Mouse (Mus musculus) central nervous system, embryonic 18 days (tissue): Measurements from ENCODE around the gene Nhlh1. TPM values are rescaled to one million over a fixed set of nuclear protein-coding genes. Genes with fewer than 3 reads are reported as not detected.

ENCODE experiments used
- polyA plus RNA-seq: library from polyadenylated mRNA; depleted of rRNA; stranded (reverse); fragments of >200 nt; gene quantifications from 2 replicates; pipeline ENCODE4 v1.2.3, GENCODE M21; 2012; rRNA removed

The Nhlh1 gene
- polyA plus RNA-seq = 1.7 and 3.4 TPM in 2 replicates

DNA sequence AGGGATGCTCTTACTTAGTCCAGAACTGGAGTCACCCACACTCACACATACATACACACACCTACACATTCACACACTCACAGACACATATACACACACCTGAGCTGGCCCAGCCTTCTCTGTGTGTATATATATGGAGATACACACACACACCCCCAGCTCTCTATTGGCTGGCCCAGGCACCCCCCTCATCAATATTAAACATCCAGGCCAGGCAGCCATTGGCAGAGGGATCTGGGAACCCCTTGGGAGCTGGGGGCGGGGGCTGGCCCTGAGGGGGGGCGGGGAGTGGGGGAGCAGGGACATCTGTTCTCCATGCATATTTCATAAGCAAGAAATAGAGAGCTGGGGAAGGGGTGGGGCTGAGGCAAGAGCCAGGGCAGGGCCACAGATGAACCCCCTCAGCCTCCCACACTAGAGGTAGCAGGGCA is at the start of gene Nhlh1:
Gene Nhlh1 (minus strand): TSS at position 83 of the 431 bp plus-strand sequence.

DNA sequence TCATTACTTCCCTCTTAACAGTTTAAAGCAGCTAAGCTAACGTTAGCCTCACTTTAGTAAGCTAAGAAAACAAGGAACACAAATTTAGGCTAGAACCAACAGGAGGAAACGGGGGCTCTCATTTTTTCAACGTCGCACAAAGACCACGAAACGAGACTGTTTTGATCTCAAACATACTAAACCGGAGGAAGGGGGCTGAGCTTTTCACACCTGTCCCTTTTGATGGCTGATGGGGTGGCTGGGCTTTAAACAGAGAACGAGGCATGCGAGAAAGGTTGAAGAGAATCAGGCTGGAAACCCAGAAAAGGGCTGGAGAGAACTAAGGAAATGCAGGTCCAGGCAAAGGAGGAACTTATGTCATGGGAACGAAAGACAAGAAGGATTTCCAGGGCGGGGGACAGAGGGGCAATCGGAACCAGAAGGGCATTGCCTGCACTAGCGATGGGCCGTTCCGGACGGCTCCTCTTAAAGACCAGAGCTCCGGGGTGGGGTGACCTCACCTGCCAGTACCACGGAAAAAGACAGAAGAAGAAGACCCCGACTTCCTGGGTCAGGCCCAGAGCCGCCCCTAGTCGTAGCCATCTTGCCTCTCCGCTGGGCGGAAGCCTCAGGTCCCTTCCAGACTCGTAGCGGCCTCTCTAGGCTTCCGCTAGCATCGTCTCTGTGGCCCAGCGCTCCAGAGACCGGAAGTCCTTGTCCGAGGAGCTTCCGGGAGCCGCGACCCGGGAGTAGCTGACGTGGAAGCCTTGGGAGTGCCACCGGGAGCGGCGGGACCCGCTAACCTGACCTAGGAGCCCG is 24.9 kb upstream of the Nhlh1 start, which contains the start of the genes Copa and Ncstn:
Gene Copa (plus strand): TSS at position 429 of the 798 bp plus-strand sequence.
Gene Ncstn (minus strand): TSS at position 695 of the 798 bp plus-strand sequence.

DNA sequence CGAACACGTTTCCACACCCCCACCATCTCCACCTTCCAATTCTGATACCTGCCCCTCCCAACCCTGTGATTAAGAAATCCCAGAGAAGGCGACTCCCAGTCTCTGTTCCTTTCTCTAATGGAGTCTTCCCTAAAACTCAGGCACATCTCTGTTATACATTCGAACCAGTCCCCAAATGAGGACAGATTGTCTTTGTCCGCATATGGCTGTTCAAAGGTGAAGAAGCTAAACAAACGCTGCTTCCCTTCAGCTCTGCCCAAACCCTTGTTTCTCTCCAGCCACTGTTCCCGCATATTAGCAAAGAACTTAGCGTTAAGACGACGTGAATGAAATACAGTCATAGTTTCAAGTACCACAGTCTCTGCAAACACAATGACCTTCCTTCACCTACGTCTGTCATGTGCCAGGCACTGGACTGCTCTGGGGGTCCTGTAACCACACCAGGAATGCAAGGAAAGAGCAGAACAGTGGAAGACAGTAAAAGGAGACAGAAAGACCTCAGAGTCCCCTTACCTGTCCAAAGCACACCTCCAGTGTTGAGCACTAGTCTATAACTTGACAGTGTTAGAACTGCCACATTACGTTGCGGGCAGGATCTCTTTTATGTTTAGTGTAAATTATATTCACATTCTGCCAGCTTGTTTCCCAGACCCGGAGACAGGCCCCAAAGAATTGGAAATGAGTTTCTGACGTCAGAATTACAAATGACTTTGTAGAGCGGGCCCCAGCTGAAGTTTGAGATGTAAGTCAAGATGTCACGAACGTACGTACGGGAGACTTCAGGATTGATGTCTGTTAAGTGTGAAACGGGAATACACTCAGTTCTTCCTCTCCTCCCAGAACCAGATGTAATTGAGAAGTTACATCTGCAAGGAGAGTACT is 28.7 kb downstream of the Nhlh1 start, which contains the start of gene Vangl2:
Gene Vangl2 (minus strand): TSS at position 51 of the 882 bp plus-strand sequence.

Other genes starting within 250 kb of the Nhlh1 start
- 0.70 and 0.84 TPM in 2 replicates for gene Cd84, start 217.9 kb downstream of the Nhlh1 start, polyA plus RNA-seq
- 0.03 and 0.05 TPM in 2 replicates for gene Gm10521, start 161.9 kb downstream of the Nhlh1 start, polyA plus RNA-seq
- gene Slamf6, start 140.1 kb downstream of the Nhlh1 start, polyA plus RNA-seq = 0.01 TPM in 1 of 2 replicates, not detected in the other
- gene Vangl2, start 29.1 kb downstream of the Nhlh1 start, polyA plus RNA-seq = 38.5 and 45.1 TPM in 2 replicates
- gene Copa, start 25.0 kb upstream of the Nhlh1 start, polyA plus RNA-seq = 96.4 and 100 TPM in 2 replicates
- 100 and 107 TPM in 2 replicates for gene Ncstn, start 25.2 kb upstream of the Nhlh1 start, polyA plus RNA-seq
- 92.1 and 95.3 TPM in 2 replicates for gene Pex19, start 69.2 kb upstream of the Nhlh1 start, polyA plus RNA-seq
- gene Dcaf8, start 90.5 kb upstream of the Nhlh1 start, polyA plus RNA-seq = 66.5 and 69.7 TPM in 2 replicates
- 369 and 373 TPM in 2 replicates for gene Pea15a, start 149.2 kb upstream of the Nhlh1 start, polyA plus RNA-seq
- gene Casq1, start 162.3 kb upstream of the Nhlh1 start, polyA plus RNA-seq = 3.2 and 11.4 TPM in 2 replicates
- gene Atp1a4, start 200.8 kb upstream of the Nhlh1 start, polyA plus RNA-seq = 0.07 and 0.09 TPM in 2 replicates
- gene Igsf8, start 204.1 kb upstream of the Nhlh1 start, polyA plus RNA-seq = 112 and 125 TPM in 2 replicates
- gene Atp1a2, start 240.5 kb upstream of the Nhlh1 start, polyA plus RNA-seq = 111 and 114 TPM in 2 replicates